Mouse (Mus musculus) mature B cell (primary cell): Measurements from ENCODE around the gene Fam210b.
"Not testable (repeated sequence)": the region's sequence is repeated elsewhere in the genome, so short reads cannot be mapped to it uniquely, and the experiment has no call there.

Experiments
- in situ Hi-C: fragments of 300-500 bp; cut with MboI; formaldehyde crosslinking; loops from 2 replicates; pipeline ENCODE4 v1.14.3; 2019

The Fam210b gene

GRCm38 (mm10) chr2:172345258-172345738 is at the start of gene Fam210b:
Fam210b (plus strand) TSS chr2:172345565.
- in situ Hi-C loops = no loop called here

GRCm38 (mm10) chr2:172298083-172298482 is 47.3 kb upstream of the Fam210b start:
- in situ Hi-C loops = no loop called here

- in situ Hi-C loops = no loop called here
Observed at GRCm38 (mm10) chr2:172298542-172298941, 46.8 kb upstream of the Fam210b start.

- in situ Hi-C loops = no loop called here
Observed at GRCm38 (mm10) chr2:172299126-172299921, 46.0 kb upstream of the Fam210b start.

- in situ Hi-C loops = no loop called here
Observed at GRCm38 (mm10) chr2:172302396-172302795, 43.0 kb upstream of the Fam210b start.

- in situ Hi-C loops = no loop called here
Observed at GRCm38 (mm10) chr2:172304118-172304708, 41.2 kb upstream of the Fam210b start.

GRCm38 (mm10) chr2:172305546-172305945 is 39.8 kb upstream of the Fam210b start:
- in situ Hi-C loops = not testable (repeated sequence)

GRCm38 (mm10) chr2:172306544-172306943 is 38.8 kb upstream of the Fam210b start:
- in situ Hi-C loops = no loop called here

- in situ Hi-C loops = no loop called here
Observed at GRCm38 (mm10) chr2:172311731-172312130, 33.6 kb upstream of the Fam210b start.

- in situ Hi-C loops = no loop called here
Observed at GRCm38 (mm10) chr2:172320878-172321277, 24.5 kb upstream of the Fam210b start.

- in situ Hi-C loops = no loop called here
Observed at GRCm38 (mm10) chr2:172328248-172328647, 17.1 kb upstream of the Fam210b start.

GRCm38 (mm10) chr2:172329179-172329578 is 16.2 kb upstream of the Fam210b start:
- in situ Hi-C loops = no loop called here

- in situ Hi-C loops = no loop called here
Observed at GRCm38 (mm10) chr2:172338206-172338942, 7.0 kb upstream of the Fam210b start.

GRCm38 (mm10) chr2:172340936-172341335 is 4.4 kb upstream of the Fam210b start:
- in situ Hi-C loops = no loop called here

GRCm38 (mm10) chr2:172341606-172342005 is 3.8 kb upstream of the Fam210b start:
- in situ Hi-C loops = no loop called here

- in situ Hi-C loops = no loop called here
Observed at GRCm38 (mm10) chr2:172343751-172344150, 1.6 kb upstream of the Fam210b start.

GRCm38 (mm10) chr2:172344669-172345068 is 696 bp upstream of the Fam210b start:
- in situ Hi-C loops = no loop called here

- in situ Hi-C loops = no loop called here
Observed at GRCm38 (mm10) chr2:172346034-172346929, 917 bp downstream of the Fam210b start.

GRCm38 (mm10) chr2:172346933-172347611 is 1.7 kb downstream of the Fam210b start:
- in situ Hi-C loops = no loop called here

GRCm38 (mm10) chr2:172348297-172348950 is 3.1 kb downstream of the Fam210b start:
- in situ Hi-C loops = no loop called here
